Mouse (Mus musculus) right cerebral cortex, adult 18-20 months (tissue): Measurements from ENCODE around the gene Rxfp4.

Experiments used
- DNase-seq: peaks from one replicate; pipeline ENCODE4 v3.0.0; 2022; ENCODE audit warnings: mixed read lengths

Rxfp4 gene

GRCm38 (mm10) chr3:88651669-88652618 lies 998 bp downstream of the Rxfp4 start:
- no peak for DNase-seq

GRCm38 (mm10) chr3:88650713-88651504 lies 2.0 kb downstream of the Rxfp4 start:
- DNase-seq = no peak

- DNase-seq = no peak
These were observed 3.0 kb downstream of the Rxfp4 start for GRCm38 (mm10) chr3:88649967-88650366.

DNA sequence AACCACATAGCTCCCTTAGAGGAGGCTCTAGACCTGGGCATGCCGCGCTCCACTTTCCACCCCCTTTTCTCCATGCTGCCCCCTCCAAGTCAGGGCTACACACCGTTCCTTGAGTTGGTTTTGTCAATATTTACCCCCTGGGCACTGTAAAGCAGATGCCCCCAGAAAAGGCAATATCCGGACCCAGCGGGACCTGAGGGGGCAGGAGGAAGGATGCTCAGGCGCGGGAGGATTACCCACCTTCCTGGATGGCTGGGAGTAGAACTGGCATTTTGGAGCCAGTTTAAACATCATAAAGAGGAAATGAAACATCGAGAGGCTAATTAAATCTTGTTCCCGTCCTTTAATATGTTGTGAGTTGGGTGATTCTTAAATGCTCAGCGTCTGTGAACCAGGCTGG lies 3.8 kb downstream of the Rxfp4 start:
- no peak for DNase-seq

DNA sequence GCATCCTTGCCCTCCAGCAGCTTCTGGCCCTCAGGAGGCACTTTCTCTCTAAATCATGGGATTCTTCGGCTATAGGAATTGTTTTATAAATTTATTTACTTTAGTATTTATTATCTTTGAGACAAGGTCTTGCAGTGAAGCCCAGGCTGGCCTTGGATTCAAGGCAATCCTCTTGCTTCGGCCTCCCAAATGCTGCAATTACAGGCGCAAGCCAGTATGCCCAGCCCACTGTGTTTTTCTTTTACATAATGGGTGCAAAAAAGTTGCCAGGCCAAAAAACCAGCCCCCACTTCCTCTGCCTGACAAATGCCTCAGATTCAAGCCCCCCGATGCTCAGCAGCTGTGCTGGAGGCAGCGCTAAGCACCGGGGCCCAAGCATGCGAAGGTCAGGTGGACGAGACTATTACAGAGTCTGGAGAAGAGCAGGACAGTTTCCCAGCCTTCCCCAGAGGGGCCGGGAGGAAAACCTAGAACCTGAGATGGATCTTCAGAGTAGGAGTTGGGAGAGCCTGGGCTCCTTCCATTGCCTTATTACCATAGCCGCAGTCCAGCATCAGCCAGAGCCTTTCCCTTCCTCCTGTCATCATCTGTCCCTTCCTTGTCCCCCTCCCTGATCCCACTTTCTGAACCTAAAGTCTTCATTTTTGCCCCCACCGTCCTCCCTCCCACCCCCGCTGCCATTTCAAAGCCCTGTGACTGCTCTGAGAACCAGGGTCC lies 4.3 kb downstream of the Rxfp4 start:
- no peak for DNase-seq

DNA sequence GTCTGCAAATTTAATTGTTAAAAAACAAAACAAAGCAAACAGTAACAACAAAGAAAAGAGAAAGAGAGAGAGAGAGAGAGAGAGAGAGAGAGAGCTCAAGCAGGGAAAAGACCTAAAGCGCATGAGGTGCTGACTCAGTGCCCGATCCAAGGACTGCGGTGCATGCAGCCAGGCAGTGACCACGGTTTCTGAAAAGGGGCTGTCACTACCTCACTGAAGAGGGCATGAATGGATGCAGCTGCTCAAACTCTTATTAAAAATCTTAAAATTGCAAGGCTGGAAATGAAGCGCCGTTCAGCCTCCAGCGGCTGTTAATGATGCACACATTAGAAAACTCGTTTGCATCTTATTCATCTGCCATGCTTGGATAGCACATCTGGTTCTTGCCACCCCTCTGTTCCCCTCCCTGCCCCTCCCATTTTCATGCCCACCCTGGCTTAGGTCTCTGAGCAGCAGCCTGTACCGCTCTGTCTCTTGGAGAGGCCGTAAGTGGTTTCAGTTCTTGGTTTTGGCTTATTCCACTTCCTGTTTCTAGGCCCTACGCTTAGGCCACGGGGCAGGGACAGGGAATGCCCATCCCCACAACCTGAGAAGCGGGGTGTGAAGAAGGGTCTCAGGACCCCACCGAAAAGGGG lies 5.0 kb downstream of the Rxfp4 start:
- no peak for DNase-seq

- DNase-seq = no peak
These were observed 5.9 kb downstream of the Rxfp4 start for GRCm38 (mm10) chr3:88647076-88647475.

GRCm38 (mm10) chr3:88646426-88646995 lies 6.4 kb downstream of the Rxfp4 start:
- DNase-seq = no peak

- DNase-seq = no peak
These were observed 7.0 kb downstream of the Rxfp4 start for GRCm38 (mm10) chr3:88645937-88646336.

- DNase-seq = no peak
These were observed 9.9 kb downstream of the Rxfp4 start for GRCm38 (mm10) chr3:88643078-88643477.

- no peak for DNase-seq
These were observed 12.3 kb downstream of the Rxfp4 start for GRCm38 (mm10) chr3:88640676-88641075.

DNA sequence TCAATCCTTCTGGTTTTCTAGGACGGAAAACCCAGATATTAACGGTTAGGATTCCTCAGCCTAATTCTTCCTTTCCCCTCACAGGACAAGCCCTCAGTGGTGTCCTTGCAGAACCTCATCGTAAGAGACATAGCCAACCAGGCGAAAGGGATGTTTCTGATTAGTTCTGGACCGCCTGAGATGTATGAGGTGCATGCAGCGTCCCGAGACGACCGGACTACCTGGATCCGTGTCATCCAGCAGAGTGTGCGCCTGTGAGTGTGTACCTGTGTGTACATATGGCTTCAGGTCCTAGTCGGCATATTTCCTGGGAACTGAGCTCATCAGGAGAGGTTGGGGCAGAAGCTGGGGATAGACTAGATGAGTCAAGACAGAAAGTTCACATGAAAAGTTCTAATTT lies 13.7 kb downstream of the Rxfp4 start:
- no peak for DNase-seq

DNA sequence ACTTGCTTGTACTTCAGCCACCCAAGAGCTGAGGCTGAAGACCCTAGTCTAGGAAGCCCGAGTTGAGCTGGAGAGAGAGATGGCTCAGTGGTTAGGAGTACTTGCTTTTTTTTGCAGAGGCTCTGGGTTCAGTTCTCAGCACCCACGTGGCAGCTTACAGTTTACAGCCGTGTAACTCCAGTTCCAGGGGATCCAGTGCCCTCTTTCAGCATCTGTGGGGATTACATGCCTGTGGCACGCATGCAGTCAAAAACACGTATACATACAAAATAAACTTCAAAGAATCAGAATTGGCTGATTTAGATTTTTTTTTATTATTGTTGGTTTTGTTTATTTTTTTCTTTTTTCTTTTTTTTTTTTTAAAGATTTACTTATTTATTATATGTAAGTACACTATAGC lies 15.8 kb downstream of the Rxfp4 start:
- no peak for DNase-seq

DNA sequence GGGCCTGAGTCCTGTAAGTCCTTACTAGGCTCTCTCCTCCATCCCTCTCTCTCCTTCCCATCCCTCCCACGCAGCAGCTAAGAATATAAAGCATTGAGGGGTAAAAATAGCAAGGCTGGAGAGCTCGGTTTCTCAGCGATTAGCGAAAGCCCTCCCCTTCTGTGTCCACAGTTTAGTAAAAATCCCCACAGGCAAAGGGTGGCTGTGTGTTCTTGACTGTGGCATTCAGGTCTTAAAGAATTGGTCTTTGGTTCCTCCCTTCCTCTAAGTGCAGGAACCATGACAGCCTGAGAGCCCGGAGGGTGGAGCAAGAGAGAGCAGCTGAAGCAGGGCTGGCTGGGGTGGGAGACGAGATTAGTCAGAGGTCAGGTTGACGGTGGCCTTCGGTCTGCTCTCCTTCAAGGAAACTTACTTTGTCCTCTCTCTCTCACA lies 16.4 kb downstream of the Rxfp4 start:
- DNase-seq = no peak

- DNase-seq = no peak
These were observed 17.3 kb downstream of the Rxfp4 start for GRCm38 (mm10) chr3:88635506-88636275.

DNA sequence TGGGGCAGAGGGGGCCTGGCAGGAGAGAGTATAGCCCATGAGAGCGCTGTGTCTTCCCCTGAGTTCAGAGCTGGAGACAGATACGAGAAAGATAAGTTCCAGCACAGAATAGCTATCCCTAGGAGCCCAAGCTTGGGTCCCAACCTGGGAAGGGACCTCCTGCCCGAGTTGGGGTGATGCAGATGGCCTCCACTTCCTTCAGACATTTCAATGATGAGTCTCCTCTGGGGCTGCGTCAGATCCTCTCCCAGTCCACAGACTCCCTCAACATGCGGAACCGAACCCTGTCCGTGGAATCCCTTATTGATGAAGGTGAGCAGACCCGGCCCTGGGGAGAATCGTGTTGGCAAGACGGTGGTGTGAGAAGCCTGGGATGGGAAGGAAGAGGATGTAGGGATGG lies 19.9 kb downstream of the Rxfp4 start:
- DNase-seq = no peak

DNA sequence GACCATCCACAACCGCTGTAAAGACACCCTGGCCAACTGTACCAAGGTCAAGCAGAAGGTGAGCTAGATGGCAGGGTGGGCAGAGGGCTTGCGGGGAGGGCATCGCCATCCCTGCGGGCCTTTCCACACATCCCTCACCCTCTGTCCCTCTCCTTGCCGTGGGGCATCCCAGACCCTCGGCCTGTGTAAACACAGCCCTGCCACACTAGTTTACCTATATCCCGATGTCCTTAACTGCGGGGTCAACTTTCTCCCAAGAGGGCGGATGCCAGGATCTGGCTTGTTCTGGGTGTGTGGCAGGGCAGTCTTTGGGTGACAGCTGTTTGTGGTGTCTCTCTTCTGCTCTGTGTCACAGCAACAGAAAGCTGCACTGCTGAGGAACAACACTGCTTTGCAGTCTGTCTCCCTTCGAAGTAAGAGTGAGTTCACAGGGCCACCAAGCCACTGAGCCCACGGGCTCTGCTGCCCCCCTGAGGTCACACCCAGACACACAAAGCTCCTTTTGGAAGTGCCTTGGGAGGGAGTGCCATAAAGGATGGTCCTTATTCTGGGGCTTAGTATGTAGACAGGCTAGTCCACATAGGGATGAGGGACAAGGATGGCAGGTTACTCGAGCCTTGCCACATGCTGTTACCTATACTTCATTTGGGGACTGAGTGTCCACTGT lies 20.9 kb downstream of the Rxfp4 start:
- no peak for DNase-seq

DNA sequence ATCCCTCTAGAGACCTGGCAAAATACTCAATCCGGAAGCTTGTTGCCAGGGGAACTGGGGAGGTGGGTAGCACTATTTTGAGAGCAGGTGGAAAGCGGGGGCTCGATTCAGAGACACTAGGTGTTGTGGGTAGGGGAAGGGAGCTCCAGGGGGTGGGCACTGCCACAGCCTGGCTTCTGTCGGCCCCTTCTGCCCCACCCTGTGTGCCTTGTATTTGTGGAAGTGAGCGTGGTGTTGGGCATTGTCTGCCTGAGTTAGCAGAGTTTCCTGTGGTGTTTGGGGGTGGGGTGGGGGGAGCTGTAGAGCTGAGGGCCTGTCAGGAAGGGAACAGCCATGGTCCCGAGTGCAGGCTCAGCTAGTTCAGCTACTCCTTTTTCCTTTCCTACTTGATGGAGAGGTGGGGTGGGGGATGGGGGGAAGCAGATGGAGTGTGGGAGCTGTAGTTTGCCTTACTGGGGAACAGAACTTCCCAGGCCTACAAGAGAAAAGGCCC lies 22.0 kb downstream of the Rxfp4 start:
- peak; percentile 82 for DNase-seq

- DNase-seq = no peak
These were observed 22.9 kb downstream of the Rxfp4 start for GRCm38 (mm10) chr3:88630018-88630417.

GRCm38 (mm10) chr3:88629244-88629643 lies 23.7 kb downstream of the Rxfp4 start:
- peak; percentile 92 for DNase-seq

GRCm38 (mm10) chr3:88628766-88629165 lies 24.2 kb downstream of the Rxfp4 start:
- DNase-seq = no peak
